Mouse (Mus musculus): ENCODE data around the gene Pycr2.

Pycr2 gene

GRCm38 (mm10) chr1:180904039-180904814, at the start of gene Pycr2:
Gene Pycr2 (plus strand): TSS chr1:180904293.
- peak; percentile 95 to 96 for DNase-seq (ENCODE audit: low spot score in 2 of 2)

- DNase-seq (ENCODE audit: low spot score in 2 of 2): no peak
Measured at GRCm38 (mm10) chr1:180858763-180859162, 45.3 kb upstream of the Pycr2 start.

GRCm38 (mm10) chr1:180860030-180860429, 44.1 kb upstream of the Pycr2 start:
- DNase-seq (ENCODE audit: low spot score in 2 of 2): no peak

- DNase-seq (ENCODE audit: low spot score in 2 of 2): peak; percentile 15 to 21
Measured at GRCm38 (mm10) chr1:180863606-180864005, 40.5 kb upstream of the Pycr2 start.

GRCm38 (mm10) chr1:180866001-180866400, 38.1 kb upstream of the Pycr2 start:
- DNase-seq (ENCODE audit: low spot score in 2 of 2): no peak

GRCm38 (mm10) chr1:180870122-180870650, 33.9 kb upstream of the Pycr2 start:
- DNase-seq (ENCODE audit: low spot score in 2 of 2): no peak

GRCm38 (mm10) chr1:180873861-180874484, 30.1 kb upstream of the Pycr2 start:
- peak; percentile 17 to 25 for DNase-seq (ENCODE audit: low spot score in 2 of 2)

- DNase-seq (ENCODE audit: low spot score in 2 of 2): no peak
Measured at GRCm38 (mm10) chr1:180874615-180875014, 29.5 kb upstream of the Pycr2 start.

- DNase-seq (ENCODE audit: low spot score in 2 of 2): no peak
Measured at GRCm38 (mm10) chr1:180875126-180875525, 29.0 kb upstream of the Pycr2 start.

- DNase-seq (ENCODE audit: low spot score in 2 of 2): no peak
Measured at GRCm38 (mm10) chr1:180877466-180877865, 26.6 kb upstream of the Pycr2 start.

- no peak for DNase-seq (ENCODE audit: low spot score in 2 of 2)
Measured at GRCm38 (mm10) chr1:180881768-180882167, 22.3 kb upstream of the Pycr2 start.

GRCm38 (mm10) chr1:180883731-180884130, 20.4 kb upstream of the Pycr2 start:
- no peak for DNase-seq (ENCODE audit: low spot score in 2 of 2)

GRCm38 (mm10) chr1:180884484-180884883, 19.6 kb upstream of the Pycr2 start:
- no peak for DNase-seq (ENCODE audit: low spot score in 2 of 2)

- DNase-seq (ENCODE audit: low spot score in 2 of 2): no peak
Measured at GRCm38 (mm10) chr1:180888556-180889042, 15.5 kb upstream of the Pycr2 start.

GRCm38 (mm10) chr1:180889172-180889571, 14.9 kb upstream of the Pycr2 start:
- no peak for DNase-seq (ENCODE audit: low spot score in 2 of 2)

GRCm38 (mm10) chr1:180889841-180890240, 14.3 kb upstream of the Pycr2 start:
- DNase-seq (ENCODE audit: low spot score in 2 of 2): no peak

GRCm38 (mm10) chr1:180892808-180893207, 11.3 kb upstream of the Pycr2 start, which contains the start of gene Lefty2:
Gene Lefty2 (plus strand): TSS chr1:180893108.
- no peak for DNase-seq (ENCODE audit: low spot score in 2 of 2)

GRCm38 (mm10) chr1:180894088-180894987, 9.8 kb upstream of the Pycr2 start:
- peak in 1 of 2 experiments; percentile 2 for DNase-seq (ENCODE audit: low spot score in 2 of 2)

- DNase-seq (ENCODE audit: low spot score in 2 of 2): peak in 1 of 2 experiments; percentile 19
Measured at GRCm38 (mm10) chr1:180901107-180901506, 3.0 kb upstream of the Pycr2 start.

- no peak for DNase-seq (ENCODE audit: low spot score in 2 of 2)
Measured at GRCm38 (mm10) chr1:180902915-180903314, 1.2 kb upstream of the Pycr2 start.

- DNase-seq (ENCODE audit: low spot score in 2 of 2): no peak
Measured at GRCm38 (mm10) chr1:180903666-180904038, 441 bp upstream of the Pycr2 start.

GRCm38 (mm10) chr1:180904815-180905080, 655 bp downstream of the Pycr2 start:
- no peak for DNase-seq (ENCODE audit: low spot score in 2 of 2)

Data from right cerebral cortex, adult 2 months (tissue).